In genomic region chr5:23502317-23502937, GRCm38 (mm10) we compare ENCODE assay signal across 9 mouse cellular contexts.
DNase-seq lines count a peak whose midpoint lies in the region; ATAC-seq and TF ChIP-seq lines count a peak whose summit lies in the region.
"Had no signal": no experiment of that assay in that cellular context is flagged by ENCODE, and none has a peak within 500 bp of the region (broad histone marks: within the 10 kb centered on the region; RNA-seq: fewer than 3 reads in every experiment).

No protein-coding gene starts in this region.

- no peak for TF ChIP-seq POLR2A in heart, adult 2 months (IDR thresholded peaks at IDR 0.05; ENCODE audit: insufficient read depth, low read depth, low read length)

- WGBS in heart, embryonic 16.5 days: 79% methylated on average over 13 of the region's 13 CpGs
- WGBS in heart, adult 2 months: 82% methylated on average over 13 of the region's 13 CpGs
- 81% methylated on average over 12 of the region's 13 CpGs for WGBS in forebrain, postnatal 0 days
- WGBS in liver, postnatal 0 days (ENCODE audit: insufficient replicate concordance): 85% methylated on average over 9 of the region's 13 CpGs

- no peak overlapping the region for H3K27ac ChIP-seq in heart, embryonic 16.5 days (ENCODE audit: low read length)
- H3K27ac ChIP-seq in heart, adult 2 months: no peak overlapping the region
- no peak overlapping the region for H3K27ac ChIP-seq in forebrain, postnatal 0 days (ENCODE audit: low read depth, low read length)
- no peak overlapping the region for H3K27ac ChIP-seq in liver, postnatal 0 days (ENCODE audit: low read depth)

- no peaks in the 10 kb centered on the region for H3K9me3 ChIP-seq in heart, embryonic 16.5 days (replicated peaks; ENCODE audit: control insufficient read depth, low read length)
- H3K9me3 ChIP-seq in forebrain, postnatal 0 days (ENCODE audit: low read length): no peaks in the 10 kb centered on the region
- no peaks in the 10 kb centered on the region for H3K9me3 ChIP-seq in liver, postnatal 0 days (ENCODE audit: low read length)

- peaks cover 4% of the 10 kb centered on the region; the same call in 1 of the 2 replicates for H3K4me1 ChIP-seq in heart, embryonic 16.5 days (ENCODE audit: control insufficient read depth, insufficient read depth, low read length)
- no peaks in the 10 kb centered on the region for H3K4me1 ChIP-seq in heart, adult 2 months (ENCODE audit: control insufficient read depth, insufficient read depth, low read length)
- H3K4me1 ChIP-seq in forebrain, postnatal 0 days (ENCODE audit: insufficient read depth): no peaks in the 10 kb centered on the region
- H3K4me1 ChIP-seq in liver, postnatal 0 days (ENCODE audit: insufficient read depth): no peaks in the 10 kb centered on the region

- H3K4me3 ChIP-seq in heart, embryonic 16.5 days (ENCODE audit: low read length): no peak overlapping the region
- H3K4me3 ChIP-seq in heart, adult 2 months: no peak overlapping the region
- H3K4me3 ChIP-seq in forebrain, postnatal 0 days (ENCODE audit: low read depth, low read length): no peak overlapping the region
- H3K4me3 ChIP-seq in liver, postnatal 0 days (ENCODE audit: low read depth, low read length): no peak overlapping the region

- TF ChIP-seq CTCF in heart, adult 2 months (IDR thresholded peaks at IDR 0.05): no peak
- TF ChIP-seq CTCF in forebrain, postnatal 0 days (IDR thresholded peaks at IDR 0.05; ENCODE audit: low read depth): no peak
- TF ChIP-seq CTCF in liver, postnatal 0 days (IDR thresholded peaks at IDR 0.05; ENCODE audit: low read depth): no peak

- H3K4me2 ChIP-seq in heart, embryonic 16.5 days (ENCODE audit: low read depth, low read length): no peak overlapping the region
- no peak overlapping the region for H3K4me2 ChIP-seq in forebrain, postnatal 0 days (ENCODE audit: low read depth)
- no peak overlapping the region for H3K4me2 ChIP-seq in liver, postnatal 0 days (ENCODE audit: low read depth, low read length)

- H3K27me3 ChIP-seq in heart, embryonic 16.5 days (ENCODE audit: control insufficient read depth, insufficient read depth, low read length): no peaks in the 10 kb centered on the region
- no peaks in the 10 kb centered on the region for H3K27me3 ChIP-seq in heart, adult 2 months (ENCODE audit: control insufficient read depth, insufficient read depth, low read length)
- no peaks in the 10 kb centered on the region for H3K27me3 ChIP-seq in forebrain, postnatal 0 days (ENCODE audit: insufficient read depth, low read length)
- H3K27me3 ChIP-seq in liver, postnatal 0 days (ENCODE audit: insufficient read depth, low read length): no peaks in the 10 kb centered on the region

- no peak for TF ChIP-seq EP300 in heart, adult 2 months (IDR thresholded peaks at IDR 0.05; ENCODE audit: insufficient read depth, low read depth, low read length)
- TF ChIP-seq EP300 in liver, postnatal 0 days (IDR thresholded peaks at IDR 0.05; ENCODE audit: low read depth): no peak

- intact Hi-C loops in heart, adult 2 months (cut with DNase I): loop anchor here (2.0 to 5.0 kb wide), 2 partner anchors 14 to 155 kb away; no protein-coding TSS in a partner anchor

- no peak overlapping the region for H3K9ac ChIP-seq in heart, embryonic 16.5 days (ENCODE audit: low read length)
- H3K9ac ChIP-seq in heart, adult 2 months (ENCODE audit: low read depth, low read length): no peak overlapping the region
- H3K9ac ChIP-seq in forebrain, postnatal 0 days: no peak overlapping the region
- no peak overlapping the region for H3K9ac ChIP-seq in liver, postnatal 0 days (replicated peaks)

- DNase-seq in heart, adult 2 months: no peak
- peak; percentile 49 for DNase-seq in R1 (ENCODE audit: low read depth, low spot score)
- no peak for DNase-seq in forebrain, postnatal 0 days
- no peak for DNase-seq in liver, postnatal 0 days
- DNase-seq in cerebellum, postnatal 4 days (ENCODE audit: low spot score in 2 of 2): no peak
- DNase-seq in thymus, postnatal 0 days (ENCODE audit: low spot score): no peak
- DNase-seq: adrenal gland, postnatal 36 days had no signal

- peaks cover 54% of the 10 kb centered on the region for H3K36me3 ChIP-seq in heart, embryonic 16.5 days (ENCODE audit: control insufficient read depth, insufficient read depth)
- peaks cover 26% of the 10 kb centered on the region for H3K36me3 ChIP-seq in heart, adult 2 months (ENCODE audit: control insufficient read depth, insufficient read depth, low read length)
- peaks cover 51% of the 10 kb centered on the region for H3K36me3 ChIP-seq in forebrain, postnatal 0 days (ENCODE audit: insufficient read depth)
- H3K36me3 ChIP-seq in liver, postnatal 0 days (replicated peaks; ENCODE audit: insufficient read depth, low read length): peaks cover 57% of the 10 kb centered on the region

- ATAC-seq in heart, embryonic 16.5 days (replicated peaks; ENCODE audit: extremely low read depth, insufficient read depth, low FRiP score): 0 out of 2 replicates have a peak, but pooled peaks have one; percentile 18
- ATAC-seq in forebrain, postnatal 0 days: peak; percentile 23; the same call in 1 of the 2 replicates
- peak; percentile 21; the same call in 1 of the 2 replicates for ATAC-seq in liver, postnatal 0 days
- no peak for ATAC-seq in erythroblast, adult 5-6 weeks (replicated peaks; ENCODE audit: low FRiP score, poor library complexity, severe bottlenecking)

- H3K79me2 ChIP-seq in heart, adult 2 months (replicated peaks; ENCODE audit: control insufficient read depth, insufficient read depth, low read length): no peaks in the 10 kb centered on the region
